Mouse (Mus musculus): ENCODE measurements around the gene Bcat1. TPM values are rescaled to one million over a fixed set of nuclear protein-coding genes. Genes with fewer than 3 reads are reported as not detected.

Bcat1 gene
- total RNA-seq, 2 experiments from 2014 or later: 96.8 to 105 TPM

DNA sequence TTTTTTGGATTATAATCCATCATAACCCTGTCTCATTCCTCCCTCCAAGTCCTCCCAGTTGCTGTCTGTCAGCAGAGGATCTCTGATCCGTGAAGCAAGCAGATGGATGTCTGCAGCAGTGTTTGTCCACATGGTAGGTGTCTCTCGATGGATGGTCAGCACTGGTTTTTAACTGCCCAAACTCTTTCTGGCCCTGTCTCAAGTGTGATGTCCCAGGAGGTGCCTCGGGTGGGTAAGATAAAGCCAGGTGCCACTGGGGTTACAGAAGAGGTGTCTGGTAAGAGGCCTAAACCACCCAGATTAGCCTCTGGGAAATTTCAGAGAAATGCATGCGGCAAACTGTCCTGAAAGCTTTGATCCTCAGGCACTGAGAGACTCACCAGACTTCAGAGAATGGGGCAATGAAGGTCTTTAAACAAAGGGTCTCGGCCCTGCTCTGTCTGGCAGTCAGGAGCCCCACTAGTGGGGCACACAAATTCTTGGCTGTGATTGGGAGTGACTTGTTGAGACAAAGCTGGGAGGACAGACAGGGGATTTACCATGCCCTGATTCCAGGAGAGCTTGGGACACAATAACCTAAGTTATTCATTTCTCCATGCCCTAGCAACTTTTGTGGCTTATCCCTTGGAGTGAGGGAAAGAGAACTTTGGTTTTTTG lies 12.6 kb downstream of the Bcat1 start:
- no peak for DNase-seq (ENCODE audit: low spot score in 2 of 2)
- TF ChIP-seq CTCF (conservative IDR thresholded peaks at IDR 0.05): no peak
- H3K27ac ChIP-seq: no peak overlapping the region
- no peak overlapping the region for H3K4me3 ChIP-seq

GRCm38 (mm10) chr6:145062763-145063162 lies 13.2 kb downstream of the Bcat1 start:
- Histone ChIP-seq H3K4me3 (no peak overlapping the region), H3K27ac (no peak overlapping the region)
- no peak for DNase-seq (ENCODE audit: low spot score in 2 of 2)
- TF ChIP-seq CTCF (conservative IDR thresholded peaks at IDR 0.05): no peak

GRCm38 (mm10) chr6:145061361-145061760 lies 14.6 kb downstream of the Bcat1 start:
- no peak overlapping the region for H3K27ac ChIP-seq
- no peak overlapping the region for H3K4me3 ChIP-seq
- no peak for TF ChIP-seq CTCF (conservative IDR thresholded peaks at IDR 0.05)
- DNase-seq (ENCODE audit: low spot score in 2 of 2): no peak

GRCm38 (mm10) chr6:145056102-145056501 lies 19.9 kb downstream of the Bcat1 start:
- TF ChIP-seq CTCF (conservative IDR thresholded peaks at IDR 0.05): no peak
- no peak for DNase-seq (ENCODE audit: low spot score in 2 of 2)
- Histone ChIP-seq H3K4me3 (no peak overlapping the region), H3K27ac (no peak overlapping the region)

- H3K27ac ChIP-seq: no peak overlapping the region
- H3K4me3 ChIP-seq: no peak overlapping the region
- no peak for TF ChIP-seq CTCF (conservative IDR thresholded peaks at IDR 0.05)
- no peak for DNase-seq (ENCODE audit: low spot score in 2 of 2)
Measured at GRCm38 (mm10) chr6:145055277-145055858, 20.6 kb downstream of the Bcat1 start.

DNA sequence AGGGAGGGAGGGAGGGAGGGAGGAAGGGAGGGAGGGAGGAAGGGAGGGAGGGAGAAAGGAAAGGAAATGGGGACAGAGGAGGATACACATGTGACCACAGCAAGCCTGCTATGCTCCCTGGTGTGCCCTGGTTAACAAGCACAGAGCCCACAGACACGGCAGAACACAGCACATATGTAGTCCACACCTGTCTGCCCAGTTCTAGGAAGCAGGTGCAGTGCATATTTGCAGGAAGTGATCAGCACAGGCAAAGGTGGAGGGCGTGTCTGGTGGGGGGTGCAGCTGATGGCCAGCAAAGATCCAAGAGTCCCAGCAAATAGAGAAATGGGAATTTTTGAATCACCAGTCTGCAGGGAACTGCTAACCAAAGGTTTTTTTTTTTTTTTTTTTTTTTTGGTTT lies 23.3 kb downstream of the Bcat1 start:
- no peak for DNase-seq (ENCODE audit: low spot score in 2 of 2)
- no peak for TF ChIP-seq CTCF (conservative IDR thresholded peaks at IDR 0.05)
- H3K27ac ChIP-seq: no peak overlapping the region

DNA sequence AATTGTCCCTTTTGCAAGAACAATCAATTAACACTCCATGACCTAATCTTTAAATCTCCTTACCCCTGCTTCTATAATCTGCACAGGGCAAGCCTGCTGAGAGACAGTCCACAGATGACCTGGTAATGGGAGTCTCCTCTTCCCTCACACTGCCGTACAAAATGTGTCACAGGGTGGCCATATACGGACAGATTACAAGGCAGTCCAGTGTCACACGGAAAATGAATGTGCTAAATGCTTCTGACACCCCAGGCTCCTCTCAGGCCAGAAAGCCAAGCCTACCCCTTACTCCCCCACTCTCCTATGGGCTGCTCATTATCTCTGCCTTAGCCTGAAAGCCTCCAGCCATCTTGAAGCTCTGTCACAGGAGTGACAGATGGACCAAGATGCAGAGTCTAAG lies 25.1 kb downstream of the Bcat1 start:
- Histone ChIP-seq H3K27ac (no peak overlapping the region), H3K4me3 (no peak overlapping the region)
- no peak for TF ChIP-seq CTCF (conservative IDR thresholded peaks at IDR 0.05)
- DNase-seq (ENCODE audit: low spot score in 2 of 2): no peak

More for the DNA sequence above, 23.3 kb downstream of the Bcat1 start:
- H3K4me3 ChIP-seq: no peak overlapping the region

- DNase-seq (ENCODE audit: low spot score in 2 of 2): peak in 1 of 2 experiments; percentile 35
- Histone ChIP-seq H3K27ac (peak overlapping the region; percentile 88), H3K4me3 (peak overlapping the region; percentile 74)
- peak; percentile 30 for TF ChIP-seq CTCF (conservative IDR thresholded peaks at IDR 0.05)
Measured at GRCm38 (mm10) chr6:145048131-145048997, 27.6 kb downstream of the Bcat1 start.

- peak; percentile 50 to 69 for DNase-seq (ENCODE audit: low spot score in 2 of 2)
- peak overlapping the region; percentile 74 for H3K4me3 ChIP-seq
- no peak for TF ChIP-seq CTCF (conservative IDR thresholded peaks at IDR 0.05)
- peak overlapping the region; percentile 88 for H3K27ac ChIP-seq
Measured at GRCm38 (mm10) chr6:145047445-145047857, 28.5 kb downstream of the Bcat1 start.

GRCm38 (mm10) chr6:145046266-145046890 lies 29.6 kb downstream of the Bcat1 start:
- no peak for TF ChIP-seq CTCF (conservative IDR thresholded peaks at IDR 0.05)
- no peak for DNase-seq (ENCODE audit: low spot score in 2 of 2)

DNA sequence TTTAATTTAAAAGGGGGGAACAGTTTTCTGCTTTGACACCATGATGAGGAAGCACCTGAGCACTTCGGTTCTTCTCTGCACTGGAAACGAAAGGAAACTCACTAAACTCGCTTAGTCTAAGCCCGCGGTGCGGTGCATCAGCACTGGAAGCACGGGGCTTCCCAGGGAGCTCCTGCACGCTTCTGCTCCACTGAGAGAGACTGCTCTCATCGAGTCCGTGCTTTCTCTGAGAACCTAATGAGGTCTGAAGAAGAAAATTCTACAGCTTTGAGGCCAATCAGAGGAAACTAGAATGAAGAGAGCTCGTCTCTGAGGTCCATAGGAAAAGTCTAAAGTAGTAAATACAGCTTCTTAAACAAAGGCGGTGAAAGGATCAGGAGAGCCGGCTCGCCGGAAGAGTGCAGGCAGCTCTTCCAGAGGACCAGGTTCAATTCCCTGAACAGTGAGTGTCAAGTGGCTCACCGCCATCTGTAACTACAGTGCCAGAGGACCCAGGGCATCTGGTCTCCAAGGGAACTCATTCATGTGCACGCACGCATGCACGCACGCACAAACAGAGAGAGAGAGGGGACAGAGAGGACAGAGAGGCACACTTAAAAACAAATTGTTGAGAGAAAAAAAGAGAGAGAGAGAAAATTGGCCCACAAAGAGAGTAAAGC lies 30.9 kb downstream of the Bcat1 start:
- peak overlapping the region; percentile 21; the same call in 1 of the 2 replicates for H3K4me3 ChIP-seq
- H3K27ac ChIP-seq: 0 out of 2 replicates have a peak overlapping the region, but pooled peaks have one; percentile 18

More at GRCm38 (mm10) chr6:145046266-145046890, 29.6 kb downstream of the Bcat1 start:
- Histone ChIP-seq H3K27ac (peak overlapping the region; percentile 88), H3K4me3 (peak overlapping the region; percentile 74)

DNA sequence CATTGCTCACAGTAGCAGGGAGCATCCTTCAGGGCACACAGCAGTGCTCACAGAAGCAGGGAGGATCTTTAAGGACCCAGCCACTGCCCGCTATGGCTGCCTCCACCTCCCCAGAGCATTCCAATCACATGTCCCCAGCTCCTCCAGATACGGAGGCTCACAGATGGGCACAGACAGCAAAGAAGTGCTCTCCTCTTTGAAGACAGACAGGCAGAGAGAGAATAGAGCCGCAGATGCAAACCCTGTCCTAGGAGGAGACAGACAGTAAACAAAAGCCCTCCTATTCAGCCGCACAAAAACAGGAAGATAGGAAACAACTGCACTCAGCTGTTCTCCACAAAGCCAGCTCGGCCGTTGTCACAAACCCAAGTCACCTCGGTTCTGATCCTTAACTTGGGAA lies 35.3 kb downstream of the Bcat1 start:
- TF ChIP-seq CTCF (conservative IDR thresholded peaks at IDR 0.05): no peak
- peak overlapping the region; percentile 8; the same call in 1 of the 2 replicates for H3K4me3 ChIP-seq
- no peak for DNase-seq (ENCODE audit: low spot score in 2 of 2)
- H3K27ac ChIP-seq: peak overlapping the region; percentile 72; the same call in 1 of the 2 replicates

More for the DNA sequence above, 30.9 kb downstream of the Bcat1 start:
- DNase-seq (ENCODE audit: low spot score in 2 of 2): no peak
- no peak for TF ChIP-seq CTCF (conservative IDR thresholded peaks at IDR 0.05)
